Mouse (Mus musculus) ES-Bruce4 (cell line): ENCODE results near the gene Sgcd. TPM values are rescaled to one million over a fixed set of nuclear protein-coding genes. Genes with fewer than 3 reads are reported as not detected.

Experiments used
- H3K27ac ChIP-seq: 2 replicates; pipeline ENCODE4 v1.5.1; 2012; ENCODE audit warnings: low read length, inconsistent platforms; ENCODE audit not compliant: insufficient read depth
- H3K27me3 ChIP-seq: 2 replicates; pipeline ENCODE4 v1.6.1; 2012; ENCODE audit warnings: mild to moderate bottlenecking, low read length, inconsistent platforms; ENCODE audit not compliant: control insufficient read depth, poor library complexity, insufficient read depth, severe bottlenecking
- H3K36me3 ChIP-seq: 2 replicates; pipeline ENCODE4 v1.6.1; 2012; ENCODE audit warnings: inconsistent platforms, mild to moderate bottlenecking, low read length, moderate library complexity; ENCODE audit not compliant: control insufficient read depth, poor library complexity, insufficient read depth, severe bottlenecking
- H3K4me1 ChIP-seq: one replicate; pipeline ENCODE4 v1.8.1; 2011; ENCODE audit warnings: low read length; ENCODE audit not compliant: control insufficient read depth, insufficient read depth
- H3K4me3 ChIP-seq: 2 replicates; pipeline ENCODE4 v1.5.1; 2011; ENCODE audit warnings: low read depth, mild to moderate bottlenecking, low read length
- H3K9ac ChIP-seq: 2 replicates; pipeline ENCODE4 v1.6.1; 2012; ENCODE audit warnings: low read depth, mild to moderate bottlenecking, inconsistent platforms; ENCODE audit not compliant: poor library complexity, severe bottlenecking
- H3K9me3 ChIP-seq: replicated peaks from 2 replicates; pipeline ENCODE4 v1.6.1; 2012; ENCODE audit warnings: mild to moderate bottlenecking, low read length, inconsistent platforms; ENCODE audit not compliant: control insufficient read depth, poor library complexity, insufficient read depth, severe bottlenecking
- CTCF ChIP-seq: IDR thresholded peaks from one replicate; pipeline ENCODE4 v1.8.1; 2011; ENCODE audit warnings: low read depth, low read length
- EP300 ChIP-seq: IDR thresholded peaks from 2 replicates; pipeline ENCODE4 v1.6.1; 2011; ENCODE audit warnings: low read depth, low read length; ENCODE audit not compliant: insufficient read depth
- POLR2A ChIP-seq: IDR thresholded peaks from one replicate; pipeline ENCODE4 v1.8.1; 2011; ENCODE audit warnings: low read length; ENCODE audit not compliant: insufficient read depth
- polyA plus RNA-seq: library from polyadenylated mRNA; stranded (reverse); fragments of >200 nt; gene quantifications from 2 replicates; pipeline ENCODE4 v1.2.4, GENCODE M21; 2011; ENCODE audit warnings: low read depth; ENCODE audit not compliant: missing spikeins, insufficient read depth, insufficient read length

The Sgcd gene
- polyA plus RNA-seq, 1 experiment, result 0.42 TPM

DNA sequence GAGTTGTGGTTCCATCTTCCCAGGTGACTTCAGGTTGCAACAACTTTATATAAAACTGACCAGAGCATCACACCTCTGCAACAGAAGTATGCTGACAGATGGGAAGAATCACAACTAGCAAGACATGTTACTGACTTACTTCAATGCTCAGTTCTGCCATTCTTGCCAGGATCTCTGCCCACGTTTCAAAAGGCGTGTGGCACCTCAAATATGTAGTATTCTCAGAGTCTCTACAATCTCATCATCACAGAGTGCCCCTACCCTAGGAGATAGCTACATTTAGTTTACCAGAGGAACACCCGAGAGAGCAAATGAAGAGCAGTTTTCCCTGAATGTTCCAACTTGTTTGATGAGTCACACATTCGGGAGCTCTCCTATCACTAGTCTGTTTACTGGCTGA is 229.8 kb downstream of the Sgcd start:
- Histone ChIP-seq H3K4me3 (no peak overlapping the region), H3K9me3 (no peaks in the 10 kb centered on the region), H3K27ac (no peak overlapping the region), H3K36me3 (no peaks in the 10 kb centered on the region), H3K4me1 (no peaks in the 10 kb centered on the region), H3K9ac (no peak overlapping the region), H3K27me3 (no peaks in the 10 kb centered on the region)
- TF ChIP-seq EP300 (no peak), POLR2A (no peak), CTCF (no peak)

DNA sequence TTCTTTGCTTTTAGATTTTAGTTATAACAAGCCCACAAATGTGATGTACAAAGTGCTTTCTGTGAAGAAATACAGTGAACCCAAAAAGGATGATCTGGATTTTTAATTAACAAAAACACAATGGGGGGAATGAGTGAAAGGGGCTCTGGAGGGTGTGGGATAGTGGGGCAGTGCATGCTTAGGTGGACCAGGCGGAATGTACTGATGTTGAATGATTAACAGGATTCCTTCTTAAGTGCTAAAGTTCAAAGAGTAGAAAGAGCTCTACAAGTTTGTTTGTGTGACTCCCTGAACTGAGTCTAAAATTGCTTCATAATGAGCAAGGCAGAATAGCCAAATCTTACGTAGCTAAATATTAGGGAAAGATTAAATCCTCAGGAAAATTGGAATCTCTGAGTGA is 246.0 kb downstream of the Sgcd start:
- no peaks in the 10 kb centered on the region for H3K27me3 ChIP-seq
- H3K4me1 ChIP-seq, result no peaks in the 10 kb centered on the region
- no peak overlapping the region for H3K4me3 ChIP-seq
- H3K9me3 ChIP-seq, result no peaks in the 10 kb centered on the region
- H3K9ac ChIP-seq, result no peak overlapping the region
- TF ChIP-seq CTCF, result no peak
- no peak for TF ChIP-seq POLR2A
- TF ChIP-seq EP300, result no peak
- H3K36me3 ChIP-seq, result no peaks in the 10 kb centered on the region
- H3K27ac ChIP-seq, result no peak overlapping the region

DNA sequence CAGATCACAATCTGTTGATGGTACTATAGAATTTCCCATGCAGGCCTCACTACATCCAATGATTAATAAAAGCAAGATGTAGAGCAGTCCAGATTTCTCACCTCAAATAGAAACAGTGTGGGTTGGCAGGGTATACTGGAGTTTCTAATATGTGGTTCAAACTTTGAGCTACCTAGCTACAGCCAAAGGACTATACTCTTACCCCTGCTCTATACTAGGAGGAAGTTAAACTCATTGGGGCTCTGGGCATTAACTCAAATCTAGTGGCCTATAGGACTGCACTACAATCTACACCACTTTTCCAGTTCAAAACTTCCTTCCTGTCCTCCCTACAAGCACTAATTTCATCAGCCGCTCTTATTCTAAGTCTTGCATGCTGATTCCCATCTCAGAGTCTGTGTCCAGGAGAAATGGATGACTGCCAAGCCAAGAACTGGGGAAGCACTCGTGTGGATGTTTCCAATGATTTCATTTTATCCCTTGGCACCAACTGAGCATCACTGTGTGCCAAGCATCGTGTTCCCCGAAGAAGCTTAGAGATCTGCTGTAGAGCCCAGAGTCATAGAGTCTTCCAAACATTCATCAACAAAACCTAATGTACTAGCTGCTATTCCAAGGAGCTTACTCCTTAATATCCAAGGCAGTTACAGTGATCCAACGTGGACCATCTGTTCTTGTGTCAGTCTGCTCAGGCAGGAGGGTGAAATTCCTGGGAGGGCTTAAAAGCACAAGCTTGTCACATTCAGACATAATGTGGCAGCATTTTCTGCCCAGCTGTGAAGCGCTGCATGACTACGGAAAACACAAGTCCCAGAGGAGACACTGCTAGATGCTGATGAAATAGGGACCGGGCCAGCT is 283.6 kb downstream of the Sgcd start:
- Histone ChIP-seq H3K27ac (no peak overlapping the region), H3K4me1 (no peaks in the 10 kb centered on the region), H3K9me3 (no peaks in the 10 kb centered on the region), H3K36me3 (no peaks in the 10 kb centered on the region), H3K9ac (no peak overlapping the region), H3K4me3 (no peak overlapping the region), H3K27me3 (no peaks in the 10 kb centered on the region)
- no peak for TF ChIP-seq EP300
- TF ChIP-seq POLR2A, result no peak
- no peak for TF ChIP-seq CTCF

DNA sequence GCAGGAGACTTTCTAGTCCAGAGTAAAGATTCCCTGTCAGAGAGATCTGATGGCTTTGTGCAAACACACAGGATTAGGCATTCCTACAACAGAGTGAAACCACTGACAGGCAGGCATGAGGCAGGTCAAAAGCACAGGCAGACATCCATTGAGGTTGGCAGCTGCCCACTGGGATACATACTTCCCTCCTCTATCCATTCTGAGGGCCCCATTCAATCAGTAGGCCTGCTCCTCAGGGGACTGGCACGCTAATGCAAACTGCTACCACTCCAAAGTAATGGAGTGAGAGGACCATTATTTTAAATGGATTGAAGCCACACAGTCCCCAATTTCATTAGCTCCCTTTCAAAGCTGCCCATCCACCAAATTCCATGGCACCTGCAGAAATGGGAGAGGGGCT is 293.2 kb downstream of the Sgcd start:
- H3K4me1 ChIP-seq, result no peaks in the 10 kb centered on the region
- H3K27ac ChIP-seq, result no peak overlapping the region
- H3K9ac ChIP-seq, result no peak overlapping the region
- no peaks in the 10 kb centered on the region for H3K27me3 ChIP-seq
- no peaks in the 10 kb centered on the region for H3K9me3 ChIP-seq
- H3K36me3 ChIP-seq, result no peaks in the 10 kb centered on the region
- no peak overlapping the region for H3K4me3 ChIP-seq
- no peak for TF ChIP-seq CTCF
- no peak for TF ChIP-seq EP300
- TF ChIP-seq POLR2A, result no peak

DNA sequence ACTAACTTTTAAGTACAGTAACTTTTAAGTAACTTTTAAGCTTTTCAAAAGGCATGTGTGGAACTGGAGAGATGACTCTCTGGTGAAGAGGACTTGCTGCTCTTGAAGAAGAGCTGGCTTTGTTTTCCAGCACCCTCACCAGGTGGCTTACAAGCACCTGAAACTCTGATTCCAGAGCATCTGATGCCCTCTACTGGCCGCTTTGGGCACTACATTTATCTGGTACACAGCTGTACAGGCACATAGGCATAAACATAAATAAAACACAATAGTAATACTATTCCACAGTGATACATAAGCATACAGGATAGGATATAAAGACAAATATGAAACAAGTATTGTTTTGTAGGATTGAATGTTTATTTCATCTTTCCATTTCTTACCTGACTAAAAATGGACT is 330.6 kb downstream of the Sgcd start:
- H3K4me3 ChIP-seq, result no peak overlapping the region
- H3K36me3 ChIP-seq, result no peaks in the 10 kb centered on the region
- no peak overlapping the region for H3K27ac ChIP-seq
- H3K4me1 ChIP-seq, result no peaks in the 10 kb centered on the region
- H3K9ac ChIP-seq, result no peak overlapping the region
- no peaks in the 10 kb centered on the region for H3K9me3 ChIP-seq
- no peaks in the 10 kb centered on the region for H3K27me3 ChIP-seq
- TF ChIP-seq EP300 (no peak), CTCF (peak; percentile 63)

DNA sequence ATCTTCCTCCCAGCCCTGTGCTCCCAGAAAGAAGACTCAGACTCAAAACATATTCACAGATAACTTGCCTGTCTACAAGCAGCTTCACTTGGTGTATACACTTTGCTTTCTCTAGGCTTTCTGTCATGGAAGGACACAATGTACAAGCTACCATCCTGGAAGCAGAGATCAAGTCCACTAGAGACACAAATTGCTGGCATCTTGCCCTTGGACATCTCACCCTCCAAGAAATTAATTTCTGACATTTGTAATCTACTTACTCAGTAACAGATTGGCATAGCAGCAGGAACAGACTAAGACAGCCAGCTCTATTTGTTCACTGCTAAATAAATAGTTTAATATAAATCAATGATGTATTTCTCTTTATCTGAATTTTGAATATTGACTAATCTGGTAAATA is 342.9 kb downstream of the Sgcd start:
- TF ChIP-seq CTCF (no peak), EP300 (no peak), POLR2A (no peak)
- Histone ChIP-seq H3K9ac (no peak overlapping the region), H3K9me3 (no peaks in the 10 kb centered on the region), H3K27me3 (no peaks in the 10 kb centered on the region), H3K4me3 (no peak overlapping the region), H3K4me1 (no peaks in the 10 kb centered on the region), H3K36me3 (no peaks in the 10 kb centered on the region), H3K27ac (no peak overlapping the region)
